Mouse (Mus musculus): ENCODE data around the gene Radil. TPM values are rescaled to one million over a fixed set of nuclear protein-coding genes. Genes with fewer than 3 reads are reported as not detected.
A peak's percentile ranks its signal among the peaks of the same experiment; 100 is the strongest.

Radil gene
- total and polyA plus RNA-seq, 3 experiments: not detected

- peak; percentile 31 for DNase-seq (ENCODE audit: extremely low read depth)
- no peak overlapping the region for H3K4me3 ChIP-seq (replicated peaks in 1 of 3; ENCODE audit: low read depth in 2 of 3, low read length in 2 of 3, poor library complexity in 1 of 3)
- TF ChIP-seq RAD21 (IDR thresholded peaks at IDR 0.05; ENCODE audit: low read depth, low read length): peak; percentile 20
- no peak for TF ChIP-seq CHD1 (IDR thresholded peaks at IDR 0.05; ENCODE audit: low read depth, low read length)
- TF ChIP-seq BHLHE40 (IDR thresholded peaks at IDR 0.05; ENCODE audit: low read depth, low read length): no peak
- TF ChIP-seq ELF1 (IDR thresholded peaks at IDR 0.05; ENCODE audit: low read depth, low read length): no peak
- TF ChIP-seq JUND (conservative IDR thresholded peaks at IDR 0.05; ENCODE audit: low read depth, low read length): no peak
- TF ChIP-seq SMC3 (IDR thresholded peaks at IDR 0.05; ENCODE audit: low read depth, low read length): peak; percentile 43
- TF ChIP-seq NELFE (IDR thresholded peaks at IDR 0.05; ENCODE audit: low read depth, low read length): no peak
- TF ChIP-seq CTCF (conservative IDR thresholded peaks at IDR 0.05 in 1 of 2, IDR thresholded peaks at IDR 0.05 in 1 of 2; ENCODE audit: low read depth in 2 of 2, low read length in 2 of 2): peak in 1 of 2 experiments; percentile 64; a peak in 2 of 4 replicates
- no peak for TF ChIP-seq PAX5 (IDR thresholded peaks at IDR 0.05; ENCODE audit: low read length)
- no peak for TF ChIP-seq GABPA (IDR thresholded peaks at IDR 0.05; ENCODE audit: insufficient replicate concordance, low read depth, low read length)
- no peak overlapping the region for H3K4me2 ChIP-seq (ENCODE audit: insufficient read depth, low read depth, poor library complexity, severe bottlenecking)
- no peaks in the 10 kb centered on the region for H3K79me2 ChIP-seq (replicated peaks; ENCODE audit: control insufficient read depth, extremely low read depth, insufficient read depth, poor library complexity, severe bottlenecking)
- H3K4me1 ChIP-seq (ENCODE audit: control insufficient read depth in 1 of 2, insufficient read depth in 2 of 2): peaks cover 0 to 12% of the 10 kb centered on the region in 2 experiments; a peak in 2 of 4 replicates
- H3K27me3 ChIP-seq (replicated peaks): peaks cover 23% of the 10 kb centered on the region
- no peaks in the 10 kb centered on the region for H3K9me3 ChIP-seq (replicated peaks; ENCODE audit: low read length)
- H3K36me3 ChIP-seq (replicated peaks in 1 of 2; ENCODE audit: control insufficient read depth in 1 of 2, insufficient read depth in 1 of 2, low read length in 1 of 2): no peaks in the 10 kb centered on the region
- no peak overlapping the region for H3K27ac ChIP-seq (ENCODE audit: insufficient read depth, low read depth)
- dilution Hi-C loops (cut with MboI; ENCODE audit: extremely low pct_ligation_motif_present, extremely low pct_unique_long_range_greater_than_20kb, low sequenced_read_pairs): no loop called here
- in situ Hi-C loops (cut with MboI; ENCODE audit: low pct_ligation_motif_present, low pct_unique_long_range_greater_than_20kb, low sequenced_read_pairs): loop anchor here (5.0 to 25.0 kb wide), 3 partner anchors 69 to 356 kb away; no protein-coding TSS in a partner anchor
- H3K9ac ChIP-seq (ENCODE audit: insufficient read depth, low read depth): no peak overlapping the region
Observed at GRCm38 (mm10) chr5:142505695-142506423, 45.0 kb downstream of the Radil start.

GRCm38 (mm10) chr5:142504175-142504574 lies 46.7 kb downstream of the Radil start:
- Histone ChIP-seq H3K79me2 (replicated peaks; ENCODE audit: control insufficient read depth, extremely low read depth, insufficient read depth, poor library complexity, severe bottlenecking) (no peaks in the 10 kb centered on the region), H3K27ac (ENCODE audit: insufficient read depth, low read depth) (no peak overlapping the region), H3K4me3 (replicated peaks in 1 of 3; ENCODE audit: low read depth in 2 of 3, low read length in 2 of 3, poor library complexity in 1 of 3) (no peak overlapping the region), H3K9me3 (replicated peaks; ENCODE audit: low read length) (no peaks in the 10 kb centered on the region), H3K4me2 (ENCODE audit: insufficient read depth, low read depth, poor library complexity, severe bottlenecking) (no peak overlapping the region), H3K4me1 (ENCODE audit: control insufficient read depth in 1 of 2, insufficient read depth in 2 of 2) (peaks cover 0 to 12% of the 10 kb centered on the region in 2 experiments; a peak in 2 of 4 replicates), H3K36me3 (replicated peaks in 1 of 2; ENCODE audit: control insufficient read depth in 1 of 2, insufficient read depth in 1 of 2, low read length in 1 of 2) (no peaks in the 10 kb centered on the region), H3K27me3 (replicated peaks) (peaks cover 28% of the 10 kb centered on the region), H3K9ac (ENCODE audit: insufficient read depth, low read depth) (no peak overlapping the region)
- in situ Hi-C loops (cut with MboI; ENCODE audit: low pct_ligation_motif_present, low pct_unique_long_range_greater_than_20kb, low sequenced_read_pairs) (loop anchor here (5.0 to 25.0 kb wide), 3 partner anchors 71 to 358 kb away; no protein-coding TSS in a partner anchor), dilution Hi-C loops (cut with MboI; ENCODE audit: extremely low pct_ligation_motif_present, extremely low pct_unique_long_range_greater_than_20kb, low sequenced_read_pairs) (no loop called here)
- no peak for DNase-seq (ENCODE audit: extremely low read depth)
- TF ChIP-seq CTCF (conservative IDR thresholded peaks at IDR 0.05 in 1 of 2, IDR thresholded peaks at IDR 0.05 in 1 of 2; ENCODE audit: low read depth in 2 of 2, low read length in 2 of 2): no peak
- TF ChIP-seq HCFC1 (IDR thresholded peaks at IDR 0.05; ENCODE audit: low read depth, low read length): no peak
- TF ChIP-seq MAX (IDR thresholded peaks at IDR 0.05; ENCODE audit: low read length): no peak
- TF ChIP-seq POLR2AphosphoS2 (IDR thresholded peaks at IDR 0.05; ENCODE audit: low read depth, low read length): no peak
- TF ChIP-seq MAZ (IDR thresholded peaks at IDR 0.05; ENCODE audit: low read depth, low read length): no peak
